Mouse (Mus musculus): ENCODE data around the gene Sp6. TPM values are rescaled to one million over a fixed set of nuclear protein-coding genes. Genes with fewer than 3 reads are reported as not detected.

Sp6 gene
- not detected for total RNA-seq (2021)
- long read RNA-seq, experiment 1: 0 reads
- long read RNA-seq, experiment 2: 0 reads

DNA sequence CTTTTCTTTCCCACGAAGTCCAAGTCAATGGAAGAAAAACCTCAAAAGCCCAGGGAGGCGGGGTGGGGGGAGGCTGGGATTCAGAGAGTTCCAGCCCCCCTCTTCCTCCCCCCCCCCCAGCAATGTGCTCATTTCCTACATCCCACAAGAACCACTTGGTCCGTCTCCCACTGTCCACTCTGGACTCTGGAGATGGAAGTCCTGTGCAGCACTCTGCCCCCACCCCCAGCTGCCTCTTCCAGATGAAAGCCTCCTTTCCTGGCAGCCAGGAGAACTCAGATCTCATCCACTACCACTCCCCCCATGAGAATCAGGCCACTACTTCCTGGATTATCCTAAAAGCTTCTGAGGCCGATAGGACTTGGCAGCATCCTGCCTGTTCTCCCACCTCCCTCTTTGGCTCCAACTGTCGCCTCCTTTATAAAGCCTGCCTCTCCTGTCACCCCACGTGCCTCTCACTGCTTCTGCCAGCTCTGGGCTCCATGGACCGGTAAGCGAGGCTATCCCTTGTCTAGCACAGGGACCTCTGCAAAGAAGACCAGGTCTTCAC, at the start of gene Sp6:
Sp6 (plus strand) TSS at position 274 of the 550 bp plus-strand sequence.
- intact Hi-C loops (cut with DNase I): no loop called here
- DNase-seq: no peak

- DNase-seq: peak; percentile 84 to 91
- intact Hi-C loops (cut with DNase I): no loop called here
Observed at GRCm38 (mm10) chr11:96963580-96963979, 49.6 kb upstream of the Sp6 start.

- intact Hi-C loops (cut with DNase I): no loop called here
- no peak for DNase-seq
Observed at GRCm38 (mm10) chr11:96966172-96966571, 47.0 kb upstream of the Sp6 start.

DNA sequence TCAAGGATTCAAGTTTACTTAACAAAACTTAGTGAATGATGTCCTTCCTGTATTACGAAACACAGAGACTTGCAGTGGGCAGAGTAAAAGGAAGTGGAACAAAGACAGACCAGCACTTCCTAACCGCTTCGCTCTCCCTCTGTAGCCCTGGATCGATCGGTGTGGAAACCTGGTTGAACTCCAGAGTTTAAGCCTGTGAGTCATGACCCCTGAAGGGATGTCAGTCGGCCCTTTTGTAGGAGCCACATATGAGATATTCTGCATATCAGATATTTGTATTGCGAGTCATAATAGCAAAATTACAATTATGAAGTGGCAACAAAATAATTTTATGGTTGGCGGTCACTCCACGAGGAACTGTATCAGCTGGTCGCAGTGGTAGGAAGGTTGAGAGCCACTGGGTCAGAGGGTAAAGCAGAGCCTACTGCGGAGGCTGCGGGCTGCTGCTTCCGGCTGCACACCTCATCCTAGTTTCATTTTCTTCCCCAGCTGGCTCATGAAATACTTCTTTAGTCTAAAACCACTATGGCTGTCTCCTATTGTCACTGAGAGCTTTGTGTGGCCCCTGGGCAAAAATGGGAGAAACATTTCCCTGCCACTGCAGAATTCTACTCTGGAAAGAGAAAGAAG, 46.2 kb upstream of the Sp6 start:
- intact Hi-C loops (cut with DNase I): no loop called here
- DNase-seq: no peak

DNA sequence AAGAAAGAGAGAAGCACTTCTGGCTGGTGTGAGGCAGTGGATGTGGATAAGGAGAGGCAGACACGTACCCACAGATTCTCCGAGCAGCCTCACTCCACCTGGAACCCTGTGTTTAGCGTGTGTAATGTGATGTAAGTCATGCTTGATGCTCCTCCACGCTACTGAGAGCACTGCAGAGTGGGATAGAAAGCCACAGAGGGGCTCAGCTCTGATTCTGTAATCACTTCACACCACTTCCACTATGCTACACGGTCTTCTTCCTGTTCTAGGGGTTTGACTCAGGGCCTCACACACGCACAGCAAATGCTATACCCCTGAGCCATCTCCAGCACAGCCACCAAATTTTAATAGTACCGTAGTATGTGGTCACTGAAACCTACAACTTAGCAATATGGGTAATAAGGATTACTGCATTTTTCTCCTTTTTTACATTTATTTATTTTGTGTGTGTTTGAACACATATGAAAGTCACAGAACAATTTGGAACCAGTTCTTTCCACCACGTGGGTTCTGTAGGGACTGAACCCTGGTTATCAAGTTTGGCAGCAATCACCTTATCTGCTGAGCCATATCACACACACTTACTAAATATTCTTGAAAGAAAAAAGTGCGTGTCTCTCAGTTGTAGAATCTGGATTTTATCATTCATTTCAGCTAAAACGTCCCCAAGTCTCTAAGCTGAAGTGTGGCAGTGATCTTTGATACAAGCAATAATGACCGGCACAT, 45.5 kb upstream of the Sp6 start:
- intact Hi-C loops (cut with DNase I): no loop called here
- DNase-seq: no peak

DNA sequence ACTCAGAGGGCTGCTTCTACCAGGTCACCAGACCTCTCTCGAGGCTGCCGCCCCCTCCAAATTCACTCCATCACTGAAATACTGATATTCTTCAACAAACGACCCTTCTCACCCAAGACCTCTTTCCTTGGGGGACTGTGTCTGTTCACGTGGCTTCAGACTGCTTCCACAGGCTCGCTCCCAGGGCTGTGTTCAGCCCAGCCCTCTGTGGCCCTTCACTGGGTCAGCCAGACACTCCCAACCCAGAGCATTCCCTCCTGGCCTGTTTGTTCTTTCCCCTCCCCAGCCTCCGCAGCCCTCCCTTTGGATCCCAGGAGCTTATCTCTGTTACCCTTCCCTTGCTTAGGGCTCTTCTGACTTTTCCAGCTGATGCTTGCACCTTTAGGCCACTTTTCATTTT, 44.7 kb upstream of the Sp6 start:
- intact Hi-C loops (cut with DNase I): no loop called here
- DNase-seq: peak in 1 of 2 experiments; percentile 53

- intact Hi-C loops (cut with DNase I): no loop called here
Observed at GRCm38 (mm10) chr11:96969280-96969722, 43.9 kb upstream of the Sp6 start.

GRCm38 (mm10) chr11:96969746-96970145, 43.4 kb upstream of the Sp6 start:
- intact Hi-C loops (cut with DNase I): no loop called here
- peak; percentile 67 to 81 for DNase-seq

More at GRCm38 (mm10) chr11:96969280-96969722, 43.9 kb upstream of the Sp6 start:
- no peak for DNase-seq

DNA sequence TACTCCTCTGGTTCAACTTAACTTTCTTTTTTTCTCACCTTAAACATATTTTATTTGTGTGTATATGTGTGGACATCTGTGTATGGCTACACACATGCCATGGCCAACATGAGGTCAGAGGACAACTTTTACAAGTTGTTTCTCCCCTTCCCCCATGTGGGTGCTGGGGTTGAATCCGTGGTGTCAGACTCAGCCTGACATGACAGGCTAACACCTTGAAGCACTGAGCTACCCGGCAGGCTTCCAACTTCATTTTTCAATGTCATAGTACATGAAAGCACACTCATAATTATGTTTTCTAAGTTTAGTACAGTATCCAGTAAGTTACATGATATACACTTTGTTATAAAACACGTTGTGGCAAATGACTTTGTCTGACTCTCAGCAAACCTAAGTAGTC, 42.9 kb upstream of the Sp6 start:
- intact Hi-C loops (cut with DNase I): no loop called here
- no peak for DNase-seq

- intact Hi-C loops (cut with DNase I): no loop called here
- no peak for DNase-seq
Observed at GRCm38 (mm10) chr11:96972906-96973305, 40.3 kb upstream of the Sp6 start.

DNA sequence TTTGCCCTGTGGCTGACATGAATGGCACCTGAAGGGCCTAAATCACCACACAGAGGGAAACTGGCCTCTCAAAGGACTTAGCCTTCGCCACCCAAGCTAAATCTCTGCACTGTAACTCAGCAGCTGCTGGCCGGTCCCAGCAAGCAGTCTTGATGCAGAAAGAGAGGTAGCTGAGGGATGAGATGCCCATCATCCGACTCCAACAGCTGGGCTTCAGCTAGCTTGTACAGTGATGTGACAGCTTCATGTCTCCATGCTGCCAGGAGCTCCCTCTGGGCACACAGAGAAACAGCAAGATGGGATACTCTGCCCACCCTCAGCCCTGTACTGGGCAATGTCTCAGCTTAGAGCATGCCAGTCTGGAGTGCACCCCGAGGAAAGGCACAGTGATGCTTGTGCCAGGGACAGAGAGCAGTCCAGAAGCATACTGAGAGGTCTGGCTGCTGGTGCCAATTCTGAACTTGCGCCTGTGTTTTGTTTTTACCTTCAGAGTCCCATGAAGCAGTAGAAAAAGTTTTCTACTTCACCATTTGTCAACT, 39.7 kb upstream of the Sp6 start:
- DNase-seq: peak in 1 of 2 experiments; percentile 53
- intact Hi-C loops (cut with DNase I): no loop called here

GRCm38 (mm10) chr11:96974813-96975212, 38.4 kb upstream of the Sp6 start:
- intact Hi-C loops (cut with DNase I): no loop called here
- DNase-seq: no peak

DNA sequence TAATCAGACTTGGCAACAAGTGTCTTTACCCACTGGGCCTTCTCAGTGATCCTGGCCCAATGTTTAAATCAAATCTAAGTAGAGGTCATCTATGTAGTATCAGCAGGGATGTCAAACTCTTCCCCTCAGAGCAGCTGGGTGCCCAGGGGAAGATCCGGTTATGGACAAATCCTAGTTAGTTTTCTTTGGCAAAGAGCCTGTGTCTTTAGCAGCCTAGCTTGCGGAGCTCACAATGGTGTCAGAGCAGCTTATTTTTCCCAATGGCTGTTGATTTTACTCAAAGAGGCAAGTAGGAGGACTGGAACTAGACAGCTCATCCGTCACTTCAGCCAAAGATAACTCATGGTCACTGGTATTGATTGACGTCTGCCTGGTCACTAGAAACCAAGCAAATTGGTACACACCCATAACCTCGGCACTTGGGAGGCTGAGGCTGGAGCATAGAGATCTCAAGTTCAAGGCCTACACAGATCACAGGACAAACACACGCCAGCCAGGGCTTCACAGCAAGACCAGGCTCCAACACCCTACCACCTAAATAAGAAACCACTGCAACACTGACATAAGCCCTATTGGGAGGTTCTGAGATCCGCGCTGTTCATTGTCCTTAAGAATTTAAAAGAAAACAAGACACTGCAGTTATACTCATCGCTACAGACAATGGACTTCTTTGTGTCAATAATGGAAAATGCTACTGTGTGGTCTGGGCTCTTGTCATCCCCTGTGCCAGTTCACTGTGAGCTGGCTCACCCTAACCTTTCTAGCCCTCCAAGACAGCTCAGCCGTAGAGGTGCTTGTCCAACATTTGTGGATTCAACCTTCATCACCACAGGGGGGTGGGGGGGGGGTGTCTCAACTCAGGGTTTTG, 37.4 kb upstream of the Sp6 start:
- intact Hi-C loops (cut with DNase I): no loop called here
- no peak for DNase-seq

DNA sequence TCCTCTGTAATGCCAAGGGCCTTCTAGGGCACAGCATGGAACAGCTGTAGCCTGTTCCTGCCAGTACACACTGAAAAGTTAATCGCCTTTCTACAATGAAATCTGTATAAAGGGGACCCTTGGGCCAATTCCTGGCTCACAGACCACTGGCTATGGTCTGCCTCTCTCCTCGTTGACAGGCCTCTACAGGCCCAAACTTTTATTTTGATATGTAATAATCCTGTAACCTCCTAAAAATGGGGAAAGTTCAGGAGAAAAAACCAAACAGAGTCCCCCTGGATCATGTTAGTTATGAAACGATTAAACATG, 36.9 kb upstream of the Sp6 start:
- intact Hi-C loops (cut with DNase I): no loop called here
- DNase-seq: no peak

- intact Hi-C loops (cut with DNase I): no loop called here
- DNase-seq: peak in 1 of 2 experiments; percentile 79
Observed at GRCm38 (mm10) chr11:96976911-96977591, 36.1 kb upstream of the Sp6 start.

DNA sequence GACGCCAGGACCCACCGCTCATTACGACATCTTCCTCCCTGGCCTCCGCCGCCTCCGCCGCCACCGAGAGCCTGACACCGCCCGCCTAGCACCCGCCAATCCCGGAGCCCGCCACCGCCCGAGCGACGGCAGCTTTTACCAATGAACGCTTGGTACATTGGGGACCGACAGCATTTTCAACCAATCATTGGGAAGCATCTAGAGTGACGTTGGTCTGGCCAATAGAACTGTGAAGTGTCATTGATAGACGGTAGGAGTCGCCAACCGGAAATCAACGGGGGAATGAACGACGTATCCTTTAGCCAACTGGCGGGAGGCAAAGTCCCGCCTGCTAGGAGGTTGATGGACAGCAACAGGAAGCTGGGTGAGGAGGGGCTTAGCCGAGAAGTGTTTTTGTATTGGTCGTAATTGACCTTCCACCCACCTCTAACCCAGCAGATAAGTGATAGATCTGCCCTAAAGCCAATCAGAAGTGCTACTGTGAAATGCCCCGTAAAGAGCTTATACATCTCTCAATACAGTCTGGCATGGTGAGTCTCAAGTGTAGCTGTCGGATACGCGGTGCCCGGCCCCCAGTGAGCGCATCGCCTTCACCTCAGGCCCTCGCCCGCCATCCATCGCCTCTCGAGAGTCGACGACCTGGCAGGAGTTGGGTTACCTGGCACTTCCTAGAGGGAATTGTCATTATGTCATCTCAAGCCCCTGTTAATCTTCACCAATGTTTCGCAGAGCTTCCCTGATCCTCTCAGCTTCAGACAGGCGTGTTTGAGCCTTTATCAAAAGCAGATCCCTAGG, 35.4 kb upstream of the Sp6 start:
- intact Hi-C loops (cut with DNase I): no loop called here
- peak; percentile 98 for DNase-seq

DNA sequence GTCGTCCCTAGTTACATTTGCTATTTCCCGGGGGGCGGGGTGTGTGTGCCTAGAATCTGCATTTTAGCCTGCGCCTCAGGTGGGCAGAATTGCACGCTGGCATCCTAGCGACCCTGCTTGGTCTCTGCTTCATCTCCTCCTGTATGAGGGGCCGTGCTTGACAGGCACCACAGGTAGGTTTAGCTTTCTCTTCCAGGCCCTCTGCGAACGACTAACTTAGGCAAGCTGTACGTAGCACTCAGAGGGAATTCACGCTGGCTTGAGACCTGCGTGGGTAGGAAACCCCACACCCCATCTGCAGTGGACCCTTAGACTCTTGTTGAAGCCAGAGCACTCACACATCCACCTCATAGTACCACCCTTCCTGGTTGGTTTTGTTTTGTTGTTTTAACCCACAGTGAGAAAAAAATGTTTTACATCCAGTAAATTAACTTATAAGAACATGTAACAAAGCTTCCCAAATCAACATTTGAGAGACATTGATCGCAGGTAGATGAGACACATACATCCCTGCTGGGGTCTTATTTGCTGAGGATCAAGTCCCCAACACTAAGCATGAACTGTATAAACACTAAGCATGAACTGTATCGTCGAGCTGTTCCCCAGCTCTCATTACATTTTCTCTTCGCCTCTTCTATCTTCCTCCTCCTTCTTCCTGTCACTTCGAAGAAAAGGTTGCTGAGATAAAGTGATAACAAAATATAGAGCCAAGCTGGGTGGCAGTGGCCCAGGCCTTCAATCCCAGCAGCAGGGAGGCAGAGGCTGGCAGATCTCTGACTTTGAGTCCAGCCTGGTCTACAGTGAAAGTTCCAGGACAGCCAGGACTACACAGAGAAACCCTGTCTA, 34.6 kb upstream of the Sp6 start:
- DNase-seq: no peak
- intact Hi-C loops (cut with DNase I): no loop called here

GRCm38 (mm10) chr11:96979329-96979728, 33.9 kb upstream of the Sp6 start:
- intact Hi-C loops (cut with DNase I): no loop called here
- DNase-seq: no peak

Measured in gastrocnemius, postnatal 36 days (tissue).